Mouse (Mus musculus) midbrain, embryonic 16.5 days (tissue): ENCODE measurements around the gene Insig2. TPM values are rescaled to one million over a fixed set of nuclear protein-coding genes. Genes with fewer than 3 reads are reported as not detected.

ENCODE experiments used
- ATAC-seq: fragments of 200-750 bp; cut with Nextera tagmentation; 2 replicates; pipeline ENCODE4 v1.8.0; 2017; ENCODE audit warnings: moderate TSS enrichment
- H3K27ac ChIP-seq: fragments of 300-500 bp; sonication (generic); 2 replicates; pipeline ENCODE4 v1.5.1; 2014; ENCODE audit warnings: mild to moderate bottlenecking, low read length, mixed read lengths
- H3K27me3 ChIP-seq: fragments of 300-500 bp; sonication (generic); 2 replicates; pipeline ENCODE4 v1.6.1; 2014; ENCODE audit warnings: low read depth, low read length, mixed read lengths; ENCODE audit not compliant: control insufficient read depth, insufficient read depth
- H3K36me3 ChIP-seq: fragments of 300-500 bp; sonication (generic); 2 replicates; pipeline ENCODE4 v1.6.1; 2014; ENCODE audit warnings: mild to moderate bottlenecking, low read length, moderate library complexity, mixed read lengths; ENCODE audit not compliant: control insufficient read depth, insufficient read depth
- H3K4me1 ChIP-seq: fragments of 300-500 bp; sonication (generic); 2 replicates; pipeline ENCODE4 v1.6.1; 2014; ENCODE audit warnings: mild to moderate bottlenecking, low read length, mixed read lengths; ENCODE audit not compliant: control insufficient read depth, insufficient read depth
- H3K4me2 ChIP-seq: fragments of 300-500 bp; sonication (generic); 2 replicates; pipeline ENCODE4 v1.6.1; 2014; ENCODE audit warnings: mild to moderate bottlenecking, low read length, mixed read lengths
- H3K4me3 ChIP-seq: fragments of 300-500 bp; sonication (generic); 2 replicates; pipeline ENCODE4 v1.5.1; 2014; ENCODE audit warnings: low read depth, mild to moderate bottlenecking, low read length, moderate library complexity, mixed read lengths
- H3K9ac ChIP-seq: fragments of 300-500 bp; sonication (generic); 2 replicates; pipeline ENCODE4 v1.6.1; 2014; ENCODE audit warnings: low read depth, low read length, mixed read lengths
- H3K9me3 ChIP-seq: fragments of 300-500 bp; sonication (generic); replicated peaks from 2 replicates; pipeline ENCODE4 v1.6.1; 2014; ENCODE audit warnings: mild to moderate bottlenecking, low read length, mixed read lengths; ENCODE audit not compliant: control insufficient read depth, poor library complexity, severe bottlenecking
- WGBS: fragments of 180-500 bp; shearing (Covaris S2); extraction: QIAGEN DNeasy Blood & Tissue Kit; methylation state at CpG from one replicate; pipeline ENCODE4 v1.1.7; 2014; 5-methylcytosine and 5-hydroxymethylcytosine counted together
- polyA plus RNA-seq: library from polyadenylated mRNA; unstranded; fragments of >200 nt; fragmentation: Nextera tagmentation; extraction: Ambion mirVana; gene quantifications from 2 replicates; pipeline ENCODE4 v1.2.1, GENCODE M21; 2015

The Insig2 gene
- polyA plus RNA-seq: 44.5 and 49.9 TPM in 2 replicates

DNA sequence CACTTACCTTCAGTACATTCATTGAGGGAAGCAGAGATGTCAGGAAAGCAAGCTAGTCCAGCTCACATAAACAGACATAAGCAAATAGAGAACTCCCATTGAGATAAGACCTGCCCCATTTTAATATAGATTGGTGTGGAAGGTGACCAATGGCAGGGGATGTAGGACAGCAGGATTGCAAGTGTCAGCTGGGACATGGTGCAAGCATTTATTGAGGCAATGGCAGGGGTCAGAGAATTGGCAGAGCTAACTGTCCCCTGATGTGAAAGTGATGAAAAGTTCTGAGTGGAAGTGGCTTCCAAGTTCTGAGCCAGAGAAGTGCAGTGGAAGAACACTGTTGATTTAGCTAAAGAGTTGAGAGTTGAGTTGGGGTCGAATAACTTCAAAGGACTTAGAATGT is at the start of gene Insig2:
Gene Insig2 (minus strand): TSS at position 105 of the 400 bp plus-strand sequence.
- Histone ChIP-seq H3K36me3 (no peaks in the 10 kb centered on the region), H3K4me2 (no peak within 1 kb of the TSS), H3K9ac (no peak within 1 kb of the TSS), H3K9me3 (no peaks in the 10 kb centered on the region), H3K27ac (no peak within 1 kb of the TSS), H3K27me3 (no peaks in the 10 kb centered on the region), H3K4me3 (no peak within 1 kb of the TSS), H3K4me1 (peaks cover 7% of the 10 kb centered on the region)
- 94% methylated on average over 1 of the region's 1 CpGs for WGBS
- no peak for ATAC-seq

DNA sequence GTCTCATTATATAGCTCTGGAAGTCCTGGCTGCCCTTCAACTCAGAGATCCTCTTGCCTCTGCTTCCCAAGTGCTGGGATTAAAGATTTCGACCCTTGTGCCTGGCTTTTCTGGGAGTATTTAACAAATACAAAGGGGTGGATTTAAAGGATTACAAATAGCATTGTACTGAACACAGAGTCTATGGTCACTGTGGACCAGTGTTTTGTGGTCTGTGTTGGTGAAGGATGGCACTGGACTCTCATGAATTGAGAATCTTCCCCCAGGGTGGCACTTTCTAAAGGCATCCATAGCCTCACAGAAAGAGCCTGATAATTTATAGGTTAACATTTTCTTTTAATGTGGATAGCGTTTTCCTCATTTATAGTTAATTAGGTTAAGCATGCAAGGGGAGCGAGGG is 49.2 kb upstream of the Insig2 start:
- H3K9me3 ChIP-seq: no peaks in the 10 kb centered on the region
- no peak for ATAC-seq
- 57% methylated on average over 3 of the region's 3 CpGs for WGBS
- H3K4me2 ChIP-seq: no peak overlapping the region
- H3K27me3 ChIP-seq: no peaks in the 10 kb centered on the region
- H3K9ac ChIP-seq: no peak overlapping the region
- H3K27ac ChIP-seq: no peak overlapping the region
- H3K36me3 ChIP-seq: no peaks in the 10 kb centered on the region
- H3K4me1 ChIP-seq: no peaks in the 10 kb centered on the region
- no peak overlapping the region for H3K4me3 ChIP-seq

GRCm38 (mm10) chr1:121380033-121380432 is 47.6 kb upstream of the Insig2 start:
- ATAC-seq: no peak
- H3K4me1 ChIP-seq: no peaks in the 10 kb centered on the region
- no peak overlapping the region for H3K27ac ChIP-seq
- H3K27me3 ChIP-seq: no peaks in the 10 kb centered on the region
- WGBS: 90% methylated on average over 3 of the region's 3 CpGs
- no peak overlapping the region for H3K9ac ChIP-seq
- H3K36me3 ChIP-seq: no peaks in the 10 kb centered on the region
- H3K4me3 ChIP-seq: no peak overlapping the region
- H3K4me2 ChIP-seq: no peak overlapping the region
- H3K9me3 ChIP-seq: no peaks in the 10 kb centered on the region

DNA sequence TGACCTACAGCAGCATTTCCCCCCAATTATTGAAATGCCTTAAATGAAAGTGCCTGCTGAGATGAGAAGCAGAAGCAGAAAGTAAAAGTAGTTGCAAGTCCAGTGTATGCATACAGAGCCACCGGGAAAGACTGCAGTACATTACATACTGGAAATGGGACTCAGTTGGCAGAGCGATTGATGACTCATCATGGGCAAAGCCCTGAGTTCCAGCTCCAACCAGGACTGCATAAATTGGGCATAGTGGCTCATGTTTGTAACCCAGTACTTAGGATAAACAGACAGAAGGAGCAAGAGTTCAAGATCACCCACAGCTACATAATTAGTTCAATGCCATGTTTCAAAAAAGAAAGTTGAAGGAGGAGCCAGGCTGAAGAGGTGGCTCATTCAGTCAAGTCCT is 45.5 kb upstream of the Insig2 start:
- WGBS: 89% methylated on average over 2 of the region's 2 CpGs
- Histone ChIP-seq H3K9me3 (no peaks in the 10 kb centered on the region), H3K36me3 (no peaks in the 10 kb centered on the region), H3K27me3 (no peaks in the 10 kb centered on the region), H3K4me2 (no peak overlapping the region), H3K27ac (no peak overlapping the region), H3K4me1 (no peaks in the 10 kb centered on the region), H3K4me3 (no peak overlapping the region), H3K9ac (no peak overlapping the region)
- no peak for ATAC-seq

DNA sequence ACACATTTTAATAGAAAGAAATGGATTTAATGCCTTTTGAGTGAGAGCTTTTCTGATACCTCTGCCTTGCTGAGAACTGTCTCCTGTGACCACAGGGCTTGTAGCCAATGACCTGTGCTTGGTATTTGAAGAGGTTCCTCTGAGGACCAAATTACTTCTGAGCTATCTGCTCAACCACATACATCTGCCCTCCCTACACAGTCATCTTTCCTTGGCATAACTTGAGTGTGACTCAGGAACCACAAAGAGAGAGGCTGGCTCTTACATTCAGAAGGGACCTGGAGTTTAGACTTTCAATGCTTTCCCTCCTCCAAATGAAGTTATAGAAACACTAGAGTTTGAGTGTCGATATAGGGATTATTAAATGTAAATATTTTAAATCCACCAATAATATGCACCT is 45.0 kb upstream of the Insig2 start:
- WGBS: 89% methylated on average over 1 of the region's 1 CpGs
- no peak overlapping the region for H3K4me2 ChIP-seq

DNA sequence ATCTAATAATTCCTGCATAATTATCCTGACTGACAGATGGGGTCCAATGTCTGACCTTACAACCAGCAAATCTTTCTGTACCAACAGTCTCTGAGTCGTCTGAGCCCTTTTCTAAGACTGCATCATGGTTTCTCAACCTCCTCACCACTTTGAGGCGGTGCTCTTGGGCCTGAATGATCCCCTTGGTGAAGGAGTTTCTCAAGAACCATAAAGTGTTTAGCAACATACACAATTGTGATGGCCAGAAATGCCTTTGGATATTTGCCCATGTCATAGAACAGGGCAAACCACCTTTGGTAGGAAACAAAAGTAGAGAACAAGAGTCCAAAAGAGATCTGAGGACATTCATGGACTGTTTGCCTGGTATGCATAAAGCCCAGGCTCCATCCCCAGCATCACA is 41.2 kb upstream of the Insig2 start:
- no peaks in the 10 kb centered on the region for H3K9me3 ChIP-seq

More for the DNA sequence above, 45.0 kb upstream of the Insig2 start:
- Histone ChIP-seq H3K4me1 (no peaks in the 10 kb centered on the region), H3K36me3 (no peaks in the 10 kb centered on the region), H3K4me3 (no peak overlapping the region), H3K9ac (no peak overlapping the region), H3K9me3 (no peaks in the 10 kb centered on the region), H3K27me3 (no peaks in the 10 kb centered on the region), H3K27ac (no peak overlapping the region)
- ATAC-seq: no peak

GRCm38 (mm10) chr1:121372656-121373055 is 40.3 kb upstream of the Insig2 start:
- Histone ChIP-seq H3K4me2 (no peak overlapping the region), H3K9ac (no peak overlapping the region), H3K27ac (no peak overlapping the region), H3K27me3 (no peaks in the 10 kb centered on the region), H3K9me3 (no peaks in the 10 kb centered on the region), H3K36me3 (no peaks in the 10 kb centered on the region), H3K4me3 (no peak overlapping the region), H3K4me1 (no peaks in the 10 kb centered on the region)
- WGBS: 90% methylated on average over 1 of the region's 1 CpGs
- no peak for ATAC-seq

More for the DNA sequence above, 41.2 kb upstream of the Insig2 start:
- no peaks in the 10 kb centered on the region for H3K27me3 ChIP-seq
- H3K27ac ChIP-seq: no peak overlapping the region
- no peaks in the 10 kb centered on the region for H3K36me3 ChIP-seq
- WGBS: 77% methylated on average over 2 of the region's 2 CpGs
- no peak for ATAC-seq
- no peak overlapping the region for H3K4me3 ChIP-seq
- H3K9ac ChIP-seq: no peak overlapping the region
- no peak overlapping the region for H3K4me2 ChIP-seq
- no peaks in the 10 kb centered on the region for H3K4me1 ChIP-seq

GRCm38 (mm10) chr1:121371449-121371848 is 39.1 kb upstream of the Insig2 start:
- 78% methylated on average over 12 of the region's 12 CpGs for WGBS

DNA sequence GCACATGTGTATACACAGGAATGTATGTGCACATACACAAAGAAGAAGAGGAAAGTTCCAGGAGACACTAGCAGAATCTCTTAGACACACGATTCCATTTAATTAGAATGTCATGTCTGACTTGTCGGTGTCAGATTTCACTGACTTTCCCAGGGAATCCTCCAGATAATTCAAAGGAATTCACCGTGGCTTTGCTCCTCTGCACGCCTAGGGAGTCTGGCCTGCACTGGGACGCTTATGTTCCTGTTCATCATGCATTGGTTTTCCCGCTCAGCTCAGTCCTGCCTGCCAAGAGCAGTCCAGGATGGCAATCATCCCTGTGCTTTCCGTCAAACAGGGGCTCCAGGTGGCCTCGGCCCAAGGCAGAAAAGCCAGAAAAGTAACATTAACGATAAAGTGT is 34.9 kb upstream of the Insig2 start:
- Histone ChIP-seq H3K27ac (no peak overlapping the region), H3K9me3 (no peaks in the 10 kb centered on the region), H3K4me2 (no peak overlapping the region), H3K9ac (no peak overlapping the region), H3K4me1 (no peaks in the 10 kb centered on the region), H3K4me3 (no peak overlapping the region), H3K36me3 (no peaks in the 10 kb centered on the region), H3K27me3 (no peaks in the 10 kb centered on the region)
- WGBS: 27% methylated on average over 9 of the region's 9 CpGs
- ATAC-seq: no peak

More at GRCm38 (mm10) chr1:121371449-121371848, 39.1 kb upstream of the Insig2 start:
- no peak for ATAC-seq
- Histone ChIP-seq H3K4me1 (no peaks in the 10 kb centered on the region), H3K4me2 (no peak overlapping the region), H3K9me3 (no peaks in the 10 kb centered on the region), H3K9ac (no peak overlapping the region), H3K27ac (no peak overlapping the region), H3K27me3 (no peaks in the 10 kb centered on the region), H3K36me3 (no peaks in the 10 kb centered on the region), H3K4me3 (no peak overlapping the region)
